Mouse (Mus musculus): ENCODE results near the gene Stk17b.

Gene Stk17b

GRCm38 (mm10) chr1:53784721-53785418 is at the start of gene Stk17b:
Stk17b (minus strand) TSS chr1:53785224.
- DNase-seq: peak; percentile 98

- DNase-seq: no peak
Measured at GRCm38 (mm10) chr1:53830286-53830685, 45.3 kb upstream of the Stk17b start.

GRCm38 (mm10) chr1:53829089-53829488 is 44.1 kb upstream of the Stk17b start:
- no peak for DNase-seq

- no peak for DNase-seq
Measured at GRCm38 (mm10) chr1:53824446-53825337, 39.7 kb upstream of the Stk17b start.

GRCm38 (mm10) chr1:53823687-53824445 is 38.8 kb upstream of the Stk17b start:
- peak; percentile 49 for DNase-seq

- no peak for DNase-seq
Measured at GRCm38 (mm10) chr1:53821983-53822382, 37.0 kb upstream of the Stk17b start.

GRCm38 (mm10) chr1:53820041-53820632 is 35.1 kb upstream of the Stk17b start:
- DNase-seq: peak; percentile 27

GRCm38 (mm10) chr1:53818072-53818862 is 33.2 kb upstream of the Stk17b start:
- no peak for DNase-seq

GRCm38 (mm10) chr1:53816353-53816752 is 31.3 kb upstream of the Stk17b start:
- no peak for DNase-seq

GRCm38 (mm10) chr1:53814077-53814705 is 29.2 kb upstream of the Stk17b start:
- DNase-seq: peak; percentile 24

- no peak for DNase-seq
Measured at GRCm38 (mm10) chr1:53811919-53812318, 26.9 kb upstream of the Stk17b start.

- no peak for DNase-seq
Measured at GRCm38 (mm10) chr1:53808229-53808628, 23.2 kb upstream of the Stk17b start.

GRCm38 (mm10) chr1:53797811-53798210 is 12.8 kb upstream of the Stk17b start:
- DNase-seq: no peak

- DNase-seq: no peak
Measured at GRCm38 (mm10) chr1:53797074-53797473, 12.1 kb upstream of the Stk17b start.

- no peak for DNase-seq
Measured at GRCm38 (mm10) chr1:53796271-53796670, 11.2 kb upstream of the Stk17b start.

GRCm38 (mm10) chr1:53795591-53795990 is 10.6 kb upstream of the Stk17b start:
- DNase-seq: no peak

GRCm38 (mm10) chr1:53795081-53795480 is 10.1 kb upstream of the Stk17b start:
- no peak for DNase-seq

- DNase-seq: no peak
Measured at GRCm38 (mm10) chr1:53794279-53794678, 9.3 kb upstream of the Stk17b start.

GRCm38 (mm10) chr1:53791343-53791742 is 6.3 kb upstream of the Stk17b start:
- no peak for DNase-seq

- peak; percentile 60 for DNase-seq
Measured at GRCm38 (mm10) chr1:53784291-53784720, 718 bp downstream of the Stk17b start.

GRCm38 (mm10) chr1:53782956-53783355 is 2.1 kb downstream of the Stk17b start:
- no peak for DNase-seq
